Mouse (Mus musculus) kidney, postnatal 14 days (tissue): ENCODE results near the gene Ddx41.
A peak's percentile ranks its signal among the peaks of the same experiment; 100 is the strongest.

Source experiments
- DNase-seq: peaks from one replicate; pipeline ENCODE4 v3.0.0; 2022; ENCODE audit warnings: mixed read lengths

Gene Ddx41

GRCm38 (mm10) chr13:55505810-55506209 lies 30.6 kb downstream of the Ddx41 start:
- no peak for DNase-seq

GRCm38 (mm10) chr13:55504390-55504789 lies 32.1 kb downstream of the Ddx41 start:
- no peak for DNase-seq

DNA sequence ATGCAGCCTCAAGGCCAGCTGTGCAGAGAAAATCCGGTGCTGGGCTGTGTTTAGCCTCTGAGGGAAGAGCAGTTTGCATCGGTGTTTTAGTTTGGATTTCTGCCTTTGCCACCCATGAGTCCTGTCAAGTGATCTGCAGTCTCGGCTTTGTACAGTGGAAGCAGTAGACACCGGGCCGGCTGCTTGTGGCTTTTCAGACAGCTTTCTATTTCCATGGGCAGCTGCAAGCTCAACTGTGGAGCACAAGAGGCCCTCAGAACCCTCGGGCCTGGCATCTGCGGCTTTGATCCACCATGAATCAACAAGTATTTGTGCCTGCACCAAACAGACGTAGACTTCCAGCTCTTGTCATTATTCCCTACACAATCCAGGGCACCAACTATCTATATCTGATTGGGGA lies 34.1 kb downstream of the Ddx41 start:
- no peak for DNase-seq

- DNase-seq: no peak
Observed at GRCm38 (mm10) chr13:55500575-55500974, 35.9 kb downstream of the Ddx41 start.

DNA sequence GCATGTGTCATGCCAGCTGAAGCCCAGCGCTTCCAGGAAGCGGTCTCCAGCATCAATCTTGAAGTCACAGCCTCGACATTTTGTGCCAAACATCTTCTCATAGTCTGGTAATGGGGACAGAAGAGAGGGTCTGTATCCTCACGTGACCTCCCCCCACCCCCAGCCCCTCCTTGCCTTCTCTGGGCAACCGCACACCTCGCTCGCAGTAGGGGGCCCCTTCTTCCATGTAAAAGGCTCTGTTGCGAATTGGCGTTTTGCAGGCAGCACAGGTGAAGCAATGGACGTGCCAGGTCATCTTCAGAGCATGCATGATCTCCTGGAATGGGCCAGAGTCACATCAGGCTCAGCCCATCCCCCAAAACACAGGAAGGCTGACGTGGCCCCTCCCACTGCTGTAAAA lies 37.6 kb downstream of the Ddx41 start:
- no peak for DNase-seq

DNA sequence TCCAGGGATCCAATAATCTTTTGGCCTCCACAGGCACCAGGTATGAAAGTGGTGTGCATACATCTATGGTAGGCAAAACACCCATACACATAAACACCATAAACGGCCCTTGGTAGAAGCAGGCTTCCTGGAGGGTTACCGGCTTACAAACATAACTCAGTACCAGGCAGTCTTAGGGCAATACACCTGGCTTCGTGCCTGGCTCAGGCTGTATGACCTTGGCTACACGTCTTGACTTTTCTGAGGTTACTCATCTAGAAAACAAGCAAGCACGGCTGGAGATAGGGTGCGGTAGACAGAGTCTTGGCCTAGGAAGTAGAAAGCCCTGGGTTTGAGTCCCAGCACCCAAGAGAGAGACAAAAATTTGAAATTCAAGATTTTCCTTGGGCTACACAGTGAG lies 39.8 kb downstream of the Ddx41 start:
- DNase-seq: peak; percentile 43

- DNase-seq: no peak
Observed at GRCm38 (mm10) chr13:55495702-55496101, 40.8 kb downstream of the Ddx41 start.

- no peak for DNase-seq
Observed at GRCm38 (mm10) chr13:55494883-55495621, 41.4 kb downstream of the Ddx41 start.

DNA sequence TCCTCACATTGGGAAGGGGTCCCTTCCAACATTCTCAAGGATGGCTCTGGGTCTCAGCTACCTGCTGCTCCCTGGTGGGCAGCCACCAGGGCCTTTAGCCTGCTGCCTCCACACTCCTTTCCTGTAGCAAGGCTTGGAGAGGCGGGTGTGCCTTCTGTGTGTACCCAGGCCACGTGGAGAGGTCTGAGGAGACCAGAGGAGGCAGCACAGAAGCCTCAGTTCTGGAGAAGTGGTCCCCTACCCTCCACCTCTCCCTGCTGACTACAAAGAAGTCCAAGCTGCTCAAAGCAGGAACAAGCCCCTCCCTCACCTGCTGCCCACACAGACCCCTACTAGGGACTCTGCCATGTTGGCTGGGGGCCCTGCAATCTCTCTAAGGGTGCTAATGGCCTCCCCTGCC lies 42.2 kb downstream of the Ddx41 start:
- no peak for DNase-seq

- peak; percentile 78 for DNase-seq
Observed at GRCm38 (mm10) chr13:55487578-55488498, 48.6 kb downstream of the Ddx41 start, which contains the start of gene Dbn1. Gene Dbn1 (minus strand): TSS chr13:55488111.

DNA sequence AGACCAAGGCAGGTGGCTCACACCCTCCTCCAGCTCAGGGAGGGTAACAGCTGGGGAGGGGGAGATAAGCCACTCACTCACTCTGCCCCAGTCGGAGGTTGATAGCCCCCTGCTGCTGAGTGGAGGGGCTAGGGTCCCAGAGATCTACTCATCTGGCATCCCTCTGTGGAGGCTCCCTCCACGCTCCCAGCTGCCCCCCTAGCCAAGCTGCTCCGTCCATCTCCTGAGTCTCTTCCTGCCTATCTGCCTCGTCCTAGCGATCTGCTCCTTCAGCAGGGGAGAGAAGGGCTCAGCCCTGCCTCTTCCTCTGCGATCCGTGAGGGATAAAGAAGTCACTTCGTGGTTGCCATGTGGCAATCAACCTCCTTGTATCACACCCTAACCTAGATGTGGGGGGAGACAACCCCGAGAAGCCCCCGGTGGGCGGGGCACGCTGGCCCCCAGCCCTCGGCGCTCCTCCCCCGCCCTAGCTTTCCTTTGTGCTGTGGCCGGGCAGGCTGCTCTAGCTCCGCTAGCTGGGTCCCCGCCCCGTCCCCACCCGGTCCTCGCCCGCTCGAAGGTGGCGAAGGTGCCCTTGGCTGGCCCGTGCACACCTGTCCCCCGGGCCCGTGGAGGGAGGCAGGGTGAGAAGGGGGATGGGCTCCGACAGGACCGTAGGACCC lies 49.4 kb downstream of the Ddx41 start:
- peak; percentile 62 for DNase-seq

DNA sequence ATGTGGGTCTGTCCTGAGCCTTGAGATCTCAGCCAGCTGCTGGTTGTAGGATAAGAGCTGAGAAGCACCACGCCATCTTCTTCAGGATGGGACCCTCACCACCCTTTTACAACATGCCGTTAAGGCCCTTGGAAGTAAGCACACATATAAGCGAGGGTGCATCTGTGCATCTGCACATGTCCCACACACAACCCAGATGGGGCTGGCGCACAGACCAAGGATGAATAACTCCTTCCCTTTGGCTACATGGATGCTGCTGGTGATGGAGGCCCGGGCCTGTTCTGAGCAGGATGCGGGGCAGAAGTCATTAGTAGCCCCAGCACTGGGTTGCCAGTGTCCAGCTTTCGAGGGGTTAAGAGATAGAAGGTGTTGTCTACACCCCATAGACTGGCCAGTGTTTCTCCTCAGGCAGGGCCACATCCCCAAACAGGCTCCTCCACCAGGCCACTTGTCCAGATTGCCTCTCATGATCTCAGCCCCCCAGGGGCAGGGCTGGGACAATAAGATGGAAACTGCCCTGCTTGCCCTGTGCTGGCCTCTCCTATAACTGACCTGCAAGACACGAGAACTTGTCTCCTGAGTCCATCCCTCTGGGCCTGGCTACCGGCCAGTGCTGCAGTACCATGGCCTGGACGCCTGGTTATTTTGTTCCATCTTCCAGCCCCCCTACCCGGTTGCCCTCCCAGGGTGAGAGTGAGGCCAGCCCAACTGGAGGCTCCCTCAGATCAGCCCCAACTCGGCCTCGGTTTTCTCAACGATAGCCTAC lies 50.2 kb downstream of the Ddx41 start:
- DNase-seq: no peak

DNA sequence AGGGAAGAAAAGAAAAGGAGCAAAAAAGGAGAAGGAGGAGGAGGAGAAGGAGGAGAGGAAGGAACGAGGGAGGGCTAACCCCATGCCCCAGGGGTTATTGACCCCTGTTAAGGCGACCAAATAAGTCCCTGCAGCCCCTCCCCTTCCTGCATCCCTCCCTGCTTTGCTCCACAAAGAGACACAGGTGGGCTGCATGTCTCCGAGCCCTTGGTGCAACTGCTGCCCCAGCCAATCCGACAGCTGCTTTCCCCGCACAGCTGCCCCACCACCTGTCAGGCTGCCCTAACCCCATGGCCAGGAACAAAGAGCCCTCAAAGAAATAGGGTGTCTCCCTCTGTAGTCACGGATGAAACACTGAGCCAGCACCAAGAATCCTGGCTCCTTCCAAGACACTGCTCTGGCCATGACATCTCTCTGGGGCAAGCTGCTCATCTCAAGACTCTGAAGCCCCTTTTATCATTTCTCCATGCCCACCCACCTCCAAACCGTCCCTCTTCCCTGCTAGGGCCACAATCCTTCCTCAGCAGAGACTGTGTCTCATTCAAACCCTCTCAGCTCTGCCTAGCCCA lies 51.9 kb downstream of the Ddx41 start:
- DNase-seq: no peak

GRCm38 (mm10) chr13:55483593-55483992 lies 52.9 kb downstream of the Ddx41 start:
- no peak for DNase-seq

- no peak for DNase-seq
Observed at GRCm38 (mm10) chr13:55483071-55483470, 53.4 kb downstream of the Ddx41 start.

- no peak for DNase-seq
Observed at GRCm38 (mm10) chr13:55482542-55482941, 53.9 kb downstream of the Ddx41 start.
